Mouse (Mus musculus): ENCODE results near the gene Tmem209. TPM values are rescaled to one million over a fixed set of nuclear protein-coding genes. Genes with fewer than 3 reads are reported as not detected.

Tmem209 gene
- total and polyA plus RNA-seq, 2 experiments from 2014 or later = 22.8 to 50.3 TPM

GRCm38 (mm10) chr6:30432461-30433192 lies 77.0 kb downstream of the Tmem209 start:
- ATAC-seq (ENCODE audit: low FRiP score) (no peak), DNase-seq (ENCODE audit: low spot score) (no peak)
- 81% methylated on average over 3 of the region's 3 CpGs for WGBS
- no peaks in the 10 kb centered on the region for H3K4me1 ChIP-seq (ENCODE audit: insufficient read depth, low read length)
- no peak overlapping the region for H3K4me3 ChIP-seq (ENCODE audit: low read depth, low read length)
- H3K36me3 ChIP-seq (ENCODE audit: insufficient read depth, low read length) = no peaks in the 10 kb centered on the region
- no peaks in the 10 kb centered on the region for H3K9me3 ChIP-seq (ENCODE audit: low read length)
- no peaks in the 10 kb centered on the region for H3K27me3 ChIP-seq (ENCODE audit: insufficient read depth, low read length)
- no peak for TF ChIP-seq CTCF (IDR thresholded peaks at IDR 0.05)
- no peak overlapping the region for H3K4me2 ChIP-seq (ENCODE audit: low read depth, low read length, poor library complexity, severe bottlenecking)
- H3K27ac ChIP-seq (ENCODE audit: low read depth, low read length) = no peak overlapping the region
- no peak overlapping the region for H3K9ac ChIP-seq (replicated peaks; ENCODE audit: low read length, poor library complexity, severe bottlenecking)

Other genes with a start within 250 kb of the Tmem209 start
- gene Ube2h, start 205.2 kb downstream of the Tmem209 start, total RNA-seq (2014; rRNA removed) = 47.8 and 57.0 TPM in 2 replicates
- 40.0 and 43.1 TPM in 2 replicates for gene Ube2h, start 205.2 kb downstream of the Tmem209 start, polyA plus RNA-seq (2015; fragmentation: Nextera tagmentation; extraction: Ambion mirVana)
- 43.2 and 53.9 TPM in 2 replicates for gene Zc3hc1, start 118.8 kb downstream of the Tmem209 start, total RNA-seq (2014; rRNA removed)
- gene Zc3hc1, start 118.8 kb downstream of the Tmem209 start, polyA plus RNA-seq (2015; fragmentation: Nextera tagmentation; extraction: Ambion mirVana) = 61.9 and 63.3 TPM in 2 replicates
- 116 and 139 TPM in 2 replicates for gene Klhdc10, start 107.9 kb downstream of the Tmem209 start, total RNA-seq (2014; rRNA removed)
- gene Klhdc10, start 107.9 kb downstream of the Tmem209 start, polyA plus RNA-seq (2015; fragmentation: Nextera tagmentation; extraction: Ambion mirVana) = 23.8 and 28.5 TPM in 2 replicates
- 0.28 TPM in 1 of 2 replicates, not detected in the other for gene Ssmem1, start 66 bp upstream of the Tmem209 start, total RNA-seq (2014; rRNA removed)
- 0.15 and 0.19 TPM in 2 replicates for gene Ssmem1, start 66 bp upstream of the Tmem209 start, polyA plus RNA-seq (2015; fragmentation: Nextera tagmentation; extraction: Ambion mirVana)
- gene Cpa2, start 31.8 kb upstream of the Tmem209 start, total RNA-seq (2014; rRNA removed) = 6.2 and 9.3 TPM in 2 replicates
- 13.0 and 15.2 TPM in 2 replicates for gene Cpa2, start 31.8 kb upstream of the Tmem209 start, polyA plus RNA-seq (2015; fragmentation: Nextera tagmentation; extraction: Ambion mirVana)
- gene Cpa4, start 58.6 kb upstream of the Tmem209 start, total RNA-seq (2014; rRNA removed) = 0.42 and 0.49 TPM in 2 replicates
- gene Cpa4, start 58.6 kb upstream of the Tmem209 start, polyA plus RNA-seq (2015; fragmentation: Nextera tagmentation; extraction: Ambion mirVana) = 0.75 and 0.79 TPM in 2 replicates
- gene Cpa5, start 101.2 kb upstream of the Tmem209 start, total RNA-seq (2014; rRNA removed) = not detected in 2 replicates
- gene Cpa5, start 101.2 kb upstream of the Tmem209 start, polyA plus RNA-seq (2015; fragmentation: Nextera tagmentation; extraction: Ambion mirVana) = 0.13 TPM in 1 of 2 replicates, not detected in the other
- 0.60 and 0.94 TPM in 2 replicates for gene Cpa1, start 129.4 kb upstream of the Tmem209 start, total RNA-seq (2014; rRNA removed)
- gene Cpa1, start 129.4 kb upstream of the Tmem209 start, polyA plus RNA-seq (2015; fragmentation: Nextera tagmentation; extraction: Ambion mirVana) = 0.44 and 0.51 TPM in 2 replicates
- gene Cep41, start 184.0 kb upstream of the Tmem209 start, total RNA-seq (2014; rRNA removed) = 8.1 and 15.7 TPM in 2 replicates
- 8.3 and 9.5 TPM in 2 replicates for gene Cep41, start 184.0 kb upstream of the Tmem209 start, polyA plus RNA-seq (2015; fragmentation: Nextera tagmentation; extraction: Ambion mirVana)
- gene Mest, start 213.8 kb upstream of the Tmem209 start, total RNA-seq (2014; rRNA removed) = 323 and 367 TPM in 2 replicates
- gene Mest, start 213.8 kb upstream of the Tmem209 start, polyA plus RNA-seq (2015; fragmentation: Nextera tagmentation; extraction: Ambion mirVana) = 109 and 165 TPM in 2 replicates